Mouse (Mus musculus) MEL (cell line): ENCODE data around the gene Rgcc.

Experiments
- CHD2 ChIP-seq: IDR thresholded peaks from 2 replicates; pipeline ENCODE4 v1.6.1; 2011; ENCODE audit warnings: low read length, improper control_type of control experiment
- CTCF ChIP-seq, 3 experiments: IDR thresholded peaks in 2 of 3; conservative IDR thresholded peaks in 1 of 3; 2 replicates each; pipeline ENCODE4 v1.5.1; 2011 to 2012; ENCODE audit warnings: low read length in 3 of 3, low read depth in 2 of 3, mild to moderate bottlenecking in 2 of 3, improper control_type of control experiment in 1 of 3, inconsistent platforms in 1 of 3, mixed read lengths in 1 of 3, moderate library complexity in 1 of 3; ENCODE audit not compliant: control insufficient read depth in 1 of 3, insufficient read depth in 1 of 3, poor library complexity in 1 of 3, severe bottlenecking in 1 of 3
- GATA1 ChIP-seq: IDR thresholded peaks from 2 replicates; pipeline ENCODE4 v1.6.1; 2011; ENCODE audit warnings: low read depth, low read length, improper control_type of control experiment
- MYC ChIP-seq: IDR thresholded peaks from 2 replicates; pipeline ENCODE4 v1.6.1; 2011; ENCODE audit warnings: low read depth, mild to moderate bottlenecking, low read length, improper control_type of control experiment, moderate library complexity
- NRF1 ChIP-seq: IDR thresholded peaks from 2 replicates; pipeline ENCODE4 v1.6.1; 2014; ENCODE audit warnings: low read depth, mild to moderate bottlenecking, inconsistent platforms, low read length, improper control_type of control experiment, moderate library complexity; ENCODE audit not compliant: poor library complexity, insufficient read depth, severe bottlenecking
- POLR2AphosphoS2 ChIP-seq: IDR thresholded peaks from 2 replicates; pipeline ENCODE4 v1.6.1; 2011; ENCODE audit warnings: low read length, improper control_type of control experiment
- TCF12 ChIP-seq: IDR thresholded peaks from 2 replicates; pipeline ENCODE4 v1.6.1; 2014; ENCODE audit warnings: low read depth, mild to moderate bottlenecking, inconsistent platforms, low read length, improper control_type of control experiment, moderate library complexity
- USF1 ChIP-seq: IDR thresholded peaks from 2 replicates; pipeline ENCODE4 v1.6.1; 2014; ENCODE audit warnings: low read depth, mild to moderate bottlenecking, inconsistent platforms, low read length, improper control_type of control experiment, moderate library complexity
- ZNF384 ChIP-seq: IDR thresholded peaks from 2 replicates; pipeline ENCODE4 v1.6.1; 2012; ENCODE audit warnings: low read depth, mild to moderate bottlenecking, inconsistent platforms, low read length, improper control_type of control experiment

- TF ChIP-seq CHD2 (no peak), CTCF (IDR thresholded peaks at IDR 0.05 in 2 of 3, conservative IDR thresholded peaks at IDR 0.05 in 1 of 3; ENCODE audit: control insufficient read depth in 1 of 3, insufficient read depth in 1 of 3, low read depth in 2 of 3, low read length in 3 of 3, poor library complexity in 1 of 3, severe bottlenecking in 1 of 3) (no peak), USF1 (no peak), NRF1 (no peak), ZNF384 (no peak), POLR2AphosphoS2 (no peak), MYC (no peak), TCF12 (no peak), GATA1 (no peak)
Observed at GRCm38 (mm10) chr14:79295579-79295978, 5.9 kb downstream of the Rgcc start.
